14 mouse cellular contexts compared by ENCODE assay signal in genomic region chr2:59178191-59178590, GRCm38 (mm10). TPM values are rescaled to one million over a fixed set of nuclear protein-coding genes. Genes with fewer than 3 reads are reported as not detected.
DNase-seq lines count a peak whose midpoint lies in the region; ATAC-seq lines count a peak whose summit lies in the region.
"Had no signal": no experiment of that assay in that cellular context is flagged by ENCODE, and none has a peak within 500 bp of the region (broad histone marks: within the 10 kb centered on the region; RNA-seq: fewer than 3 reads in every experiment).

No protein-coding gene starts in this region.

- H3K4me2 ChIP-seq in forebrain, embryonic 12.5 days: no peak overlapping the region
- H3K4me2 ChIP-seq in forebrain, embryonic 11.5 days (ENCODE audit: low read depth, low read length, severe bottlenecking): no peak overlapping the region
- H3K4me2 ChIP-seq in neural tube, embryonic 15.5 days: no peak overlapping the region
- H3K4me2 ChIP-seq: heart, embryonic 11.5 days; intestine, embryonic 15.5 days; liver, embryonic 15.5 days had no signal

- no peaks in the 10 kb centered on the region for H3K9me3 ChIP-seq in forebrain, embryonic 12.5 days
- H3K9me3 ChIP-seq in forebrain, embryonic 11.5 days (ENCODE audit: control insufficient read depth, low read length): no peaks in the 10 kb centered on the region
- no peaks in the 10 kb centered on the region for H3K9me3 ChIP-seq in neural tube, embryonic 15.5 days (replicated peaks)
- H3K9me3 ChIP-seq in heart, embryonic 10.5 days: no peaks in the 10 kb centered on the region
- H3K9me3 ChIP-seq: intestine, embryonic 15.5 days; liver, embryonic 15.5 days had no signal

- no peak overlapping the region for H3K9ac ChIP-seq in forebrain, embryonic 12.5 days
- H3K9ac ChIP-seq in forebrain, embryonic 11.5 days (ENCODE audit: low read length): no peak overlapping the region
- H3K9ac ChIP-seq in neural tube, embryonic 15.5 days (replicated peaks): no peak overlapping the region
- H3K9ac ChIP-seq: intestine, embryonic 15.5 days; liver, embryonic 15.5 days had no signal

- H3K27me3 ChIP-seq in forebrain, embryonic 12.5 days: no peaks in the 10 kb centered on the region
- no peaks in the 10 kb centered on the region for H3K27me3 ChIP-seq in forebrain, embryonic 11.5 days (ENCODE audit: control insufficient read depth, insufficient read depth, low read length)
- no peaks in the 10 kb centered on the region for H3K27me3 ChIP-seq in neural tube, embryonic 15.5 days (replicated peaks)
- H3K27me3 ChIP-seq in heart, embryonic 10.5 days (ENCODE audit: insufficient read depth, poor library complexity, severe bottlenecking): no peaks in the 10 kb centered on the region
- H3K27me3 ChIP-seq: intestine, embryonic 15.5 days; liver, embryonic 15.5 days had no signal

- no peaks in the 10 kb centered on the region for H3K36me3 ChIP-seq in forebrain, embryonic 12.5 days (replicated peaks)
- H3K36me3 ChIP-seq in forebrain, embryonic 11.5 days (ENCODE audit: control insufficient read depth, insufficient read depth, low read length): no peaks in the 10 kb centered on the region
- H3K36me3 ChIP-seq in neural tube, embryonic 15.5 days: no peaks in the 10 kb centered on the region
- H3K36me3 ChIP-seq in heart, embryonic 10.5 days: no peaks in the 10 kb centered on the region
- H3K36me3 ChIP-seq: intestine, embryonic 15.5 days; liver, embryonic 15.5 days had no signal

- peak; percentile 48; the same call in 1 of the 2 replicates for ATAC-seq in forebrain, embryonic 12.5 days (ENCODE audit: low FRiP score)
- ATAC-seq in forebrain, embryonic 11.5 days (replicated peaks; ENCODE audit: low FRiP score): no peak
- ATAC-seq in neural tube, embryonic 15.5 days (ENCODE audit: low FRiP score): 0 out of 2 replicates have a peak, but pooled peaks have one; percentile 38

- H3K27ac ChIP-seq in forebrain, embryonic 12.5 days: no peak overlapping the region
- H3K27ac ChIP-seq in forebrain, embryonic 11.5 days (ENCODE audit: low read depth, low read length): no peak overlapping the region
- H3K27ac ChIP-seq in neural tube, embryonic 15.5 days (replicated peaks): 0 out of 2 replicates have a peak overlapping the region, but pooled peaks have one; percentile 13
- no peak overlapping the region for H3K27ac ChIP-seq in heart, embryonic 10.5 days
- H3K27ac ChIP-seq: intestine, embryonic 15.5 days; liver, embryonic 15.5 days had no signal

- no peak overlapping the region for H3K4me3 ChIP-seq in forebrain, embryonic 12.5 days (replicated peaks)
- no peak overlapping the region for H3K4me3 ChIP-seq in forebrain, embryonic 11.5 days (ENCODE audit: low read depth, low read length)
- no peak overlapping the region for H3K4me3 ChIP-seq in neural tube, embryonic 15.5 days (replicated peaks)
- no peak overlapping the region for H3K4me3 ChIP-seq in heart, embryonic 10.5 days
- H3K4me3 ChIP-seq: intestine, embryonic 15.5 days; liver, embryonic 15.5 days had no signal

- 85% methylated on average over 8 of the region's 8 CpGs for WGBS in forebrain, embryonic 12.5 days
- 90% methylated on average over 8 of the region's 8 CpGs for WGBS in forebrain, embryonic 11.5 days
- WGBS in neural tube, embryonic 15.5 days: 71% methylated on average over 8 of the region's 8 CpGs
- WGBS in heart, embryonic 10.5 days: 92% methylated on average over 8 of the region's 8 CpGs

- DNase-seq in forebrain, embryonic 11.5 days (ENCODE audit: low spot score): no peak
- no peak for DNase-seq in neural tube, embryonic 10.5 days (ENCODE audit: extremely low spot score, low spot score)
- peak; percentile 23 for DNase-seq in retina, embryonic 14.5 days (ENCODE audit: low spot score)
- DNase-seq in ovary, adult 18-20 months (ENCODE audit: low spot score): no peak
- no peak for DNase-seq in heart, embryonic 10.5 days (ENCODE audit: low spot score)
- no peak for DNase-seq in adrenal gland, adult (ENCODE audit: inconsistent age in 2 of 2, low spot score in 1 of 2)
- DNase-seq: adrenal gland, postnatal 14 days; cerebellum, adult 8-10 months; thymus, postnatal 25 days had no signal

- H3K4me1 ChIP-seq in forebrain, embryonic 12.5 days: peaks cover 8% of the 10 kb centered on the region
- H3K4me1 ChIP-seq in forebrain, embryonic 11.5 days (replicated peaks; ENCODE audit: control insufficient read depth, insufficient read depth, low read length): no peaks in the 10 kb centered on the region
- peaks cover 10% of the 10 kb centered on the region for H3K4me1 ChIP-seq in neural tube, embryonic 15.5 days
- H3K4me1 ChIP-seq in heart, embryonic 10.5 days: peaks cover 46% of the 10 kb centered on the region

RNA-seq across cellular contexts. Expression of gene Pkp4, which starts 17.5 kb away (rescaled TPM):
- 19.0 and 20.1 TPM in 2 replicates for polyA plus RNA-seq in forebrain, embryonic 12.5 days (2016; fragmentation: Nextera tagmentation; extraction: Ambion mirVana)
- polyA plus RNA-seq in forebrain, embryonic 11.5 days (2014; fragmentation: Nextera tagmentation; extraction: Ambion mirVana): 24.5 and 26.1 TPM in 2 replicates
- 24.6 and 27.1 TPM in 2 replicates for polyA plus RNA-seq in neural tube, embryonic 15.5 days (2015; fragmentation: Nextera tagmentation; extraction: Ambion mirVana)
- polyA plus RNA-seq in heart, embryonic 10.5 days (2016; fragmentation: Nextera tagmentation; extraction: Ambion mirVana): 18.5 and 22.1 TPM in 2 replicates

RNA-seq across cellular contexts. Expression of gene Ccdc148, which starts 17.7 kb away (rescaled TPM):
- polyA plus RNA-seq in forebrain, embryonic 12.5 days (2016; fragmentation: Nextera tagmentation; extraction: Ambion mirVana): 2.4 TPM in 2 replicates
- polyA plus RNA-seq in forebrain, embryonic 11.5 days (2014; fragmentation: Nextera tagmentation; extraction: Ambion mirVana): 0.64 and 0.68 TPM in 2 replicates
- polyA plus RNA-seq in neural tube, embryonic 15.5 days (2015; fragmentation: Nextera tagmentation; extraction: Ambion mirVana): 5.6 and 6.3 TPM in 2 replicates
- 0.24 and 0.51 TPM in 2 replicates for polyA plus RNA-seq in heart, embryonic 10.5 days (2016; fragmentation: Nextera tagmentation; extraction: Ambion mirVana)
